Mouse (Mus musculus) heart, embryonic 11.5 days (tissue): ENCODE data around the gene Gtf3c1. TPM values are rescaled to one million over a fixed set of nuclear protein-coding genes. Genes with fewer than 3 reads are reported as not detected.

Experiments
- ATAC-seq: fragments of 200-750 bp; cut with Nextera tagmentation; replicated peaks from 2 replicates; pipeline ENCODE4 v1.8.0; 2017; ENCODE audit warnings: moderate library complexity; ENCODE audit not compliant: insufficient number of reproducible peaks, low FRiP score, low TSS enrichment
- H3K27ac ChIP-seq: fragments of 300-500 bp; sonication (generic); 2 replicates; pipeline ENCODE4 v1.5.1; 2014; ENCODE audit warnings: mild to moderate bottlenecking, low read depth, low read length
- H3K27me3 ChIP-seq: fragments of 300-500 bp; sonication (generic); 2 replicates; pipeline ENCODE4 v1.6.1; 2014; ENCODE audit warnings: mild to moderate bottlenecking, low read length, mixed read lengths; ENCODE audit not compliant: control insufficient read depth, insufficient read depth
- H3K36me3 ChIP-seq: fragments of 300-500 bp; sonication (generic); 2 replicates; pipeline ENCODE4 v1.6.1; 2014; ENCODE audit warnings: mild to moderate bottlenecking, low read length, moderate library complexity, mixed read lengths; ENCODE audit not compliant: control insufficient read depth, insufficient read depth
- H3K4me1 ChIP-seq: fragments of 300-500 bp; sonication (generic); 2 replicates; pipeline ENCODE4 v1.6.1; 2014; ENCODE audit warnings: low read length; ENCODE audit not compliant: control insufficient read depth, insufficient read depth
- H3K4me2 ChIP-seq: fragments of 300-500 bp; sonication (generic); 2 replicates; pipeline ENCODE4 v1.6.1; 2014; ENCODE audit warnings: mild to moderate bottlenecking, moderate library complexity
- H3K4me3 ChIP-seq: fragments of 300-500 bp; sonication (generic); 2 replicates; pipeline ENCODE4 v1.5.1; 2014; ENCODE audit warnings: low read depth, low read length
- H3K9ac ChIP-seq: fragments of 300-500 bp; sonication (generic); 2 replicates; pipeline ENCODE4 v1.6.1; 2014; ENCODE audit warnings: mild to moderate bottlenecking, low read depth, low read length, moderate library complexity
- H3K9me3 ChIP-seq: fragments of 300-500 bp; sonication (generic); replicated peaks from 2 replicates; pipeline ENCODE4 v1.6.1; 2016; ENCODE audit warnings: low read length; ENCODE audit not compliant: control insufficient read depth
- WGBS: fragments of 180-500 bp; shearing (Covaris S2); extraction: QIAGEN DNeasy Blood & Tissue Kit; methylation state at CpG from one replicate; pipeline ENCODE4 v1.1.7; 2014; ENCODE audit not compliant: insufficient replicate concordance; 5-methylcytosine and 5-hydroxymethylcytosine counted together
- polyA plus RNA-seq: library from polyadenylated mRNA; unstranded; fragments of >200 nt; fragmentation: Nextera tagmentation; extraction: Ambion mirVana; gene quantifications from 2 replicates; pipeline ENCODE4 v1.2.1, GENCODE M21; 2014

The Gtf3c1 gene
- polyA plus RNA-seq, 1 experiment from 2014 or later = 32.1 TPM

GRCm38 (mm10) chr7:125622741-125623685 lies 84.6 kb downstream of the Gtf3c1 start:
- no peaks in the 10 kb centered on the region for H3K36me3 ChIP-seq
- no peaks in the 10 kb centered on the region; the same call in 1 of the 2 replicates for H3K4me1 ChIP-seq
- H3K27ac ChIP-seq = no peak overlapping the region
- H3K4me2 ChIP-seq = no peak overlapping the region
- 61% methylated on average over 7 of the region's 7 CpGs for WGBS
- no peaks in the 10 kb centered on the region for H3K27me3 ChIP-seq
- H3K9ac ChIP-seq = no peak overlapping the region
- H3K4me3 ChIP-seq = no peak overlapping the region
- no peaks in the 10 kb centered on the region for H3K9me3 ChIP-seq
- no peak for ATAC-seq

DNA sequence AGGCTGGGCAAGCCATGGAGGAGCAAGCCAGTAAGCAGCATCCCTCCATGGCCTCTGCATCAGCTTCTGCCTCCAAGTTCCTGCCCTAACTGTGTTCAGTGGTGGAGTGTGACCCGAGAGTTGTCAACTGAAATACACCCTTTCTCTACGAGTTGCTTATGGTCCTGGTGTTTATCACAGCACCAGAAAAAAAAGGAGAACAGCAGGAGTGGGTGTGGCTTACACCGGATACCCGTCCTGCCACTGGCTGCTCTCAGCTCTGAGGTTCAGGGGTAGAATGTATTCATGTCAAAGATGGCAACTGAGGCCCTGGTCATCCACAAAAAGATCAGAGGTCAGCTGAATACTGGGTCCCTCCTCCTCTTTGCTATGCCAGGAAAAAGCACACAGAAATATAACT lies 87.5 kb downstream of the Gtf3c1 start:
- H3K9me3 ChIP-seq = no peaks in the 10 kb centered on the region
- H3K27ac ChIP-seq = no peak overlapping the region
- no peaks in the 10 kb centered on the region; the same call in 1 of the 2 replicates for H3K4me1 ChIP-seq
- H3K27me3 ChIP-seq = no peaks in the 10 kb centered on the region
- no peaks in the 10 kb centered on the region for H3K36me3 ChIP-seq
- no peak overlapping the region for H3K4me2 ChIP-seq
- WGBS = 64% methylated on average over 4 of the region's 4 CpGs
- ATAC-seq = no peak
- no peak overlapping the region for H3K4me3 ChIP-seq
- no peak overlapping the region for H3K9ac ChIP-seq

- Histone ChIP-seq H3K36me3 (no peaks in the 10 kb centered on the region), H3K27ac (no peak overlapping the region), H3K4me2 (no peak overlapping the region), H3K4me3 (no peak overlapping the region), H3K9ac (no peak overlapping the region), H3K9me3 (no peaks in the 10 kb centered on the region), H3K27me3 (no peaks in the 10 kb centered on the region), H3K4me1 (no peaks in the 10 kb centered on the region)
- ATAC-seq = no peak
- WGBS = 78% methylated on average over 7 of the region's 7 CpGs
Observed at GRCm38 (mm10) chr7:125618016-125618415, 89.6 kb downstream of the Gtf3c1 start.

DNA sequence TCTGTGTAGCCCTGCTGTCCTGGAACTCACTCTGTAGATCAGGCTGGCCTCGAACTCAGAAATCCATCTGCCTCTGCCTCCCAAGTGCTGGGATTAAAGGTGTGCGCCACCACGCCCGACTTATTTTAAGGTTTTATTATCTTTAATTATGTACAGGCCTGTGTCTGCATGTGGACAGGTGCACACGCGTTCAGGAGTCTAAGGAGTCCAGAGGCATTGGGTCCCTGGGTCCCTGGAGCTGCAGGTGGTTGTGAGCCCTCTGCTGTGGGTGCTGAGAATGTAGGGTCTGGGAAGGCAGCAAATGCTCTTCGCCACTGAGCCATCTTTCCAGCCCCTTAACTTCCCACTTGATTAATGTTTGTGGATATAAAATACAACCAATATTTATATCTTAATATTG lies 92.1 kb downstream of the Gtf3c1 start:
- H3K36me3 ChIP-seq = no peaks in the 10 kb centered on the region
- no peaks in the 10 kb centered on the region for H3K27me3 ChIP-seq
- no peak overlapping the region for H3K9ac ChIP-seq
- ATAC-seq = no peak
- H3K27ac ChIP-seq = no peak overlapping the region
- no peak overlapping the region for H3K4me2 ChIP-seq
- no peaks in the 10 kb centered on the region for H3K4me1 ChIP-seq
- WGBS = 81% methylated on average over 7 of the region's 7 CpGs
- no peak overlapping the region for H3K4me3 ChIP-seq
- H3K9me3 ChIP-seq = no peaks in the 10 kb centered on the region

GRCm38 (mm10) chr7:125613579-125613978 lies 94.0 kb downstream of the Gtf3c1 start:
- no peak for ATAC-seq
- H3K4me3 ChIP-seq = no peak overlapping the region

DNA sequence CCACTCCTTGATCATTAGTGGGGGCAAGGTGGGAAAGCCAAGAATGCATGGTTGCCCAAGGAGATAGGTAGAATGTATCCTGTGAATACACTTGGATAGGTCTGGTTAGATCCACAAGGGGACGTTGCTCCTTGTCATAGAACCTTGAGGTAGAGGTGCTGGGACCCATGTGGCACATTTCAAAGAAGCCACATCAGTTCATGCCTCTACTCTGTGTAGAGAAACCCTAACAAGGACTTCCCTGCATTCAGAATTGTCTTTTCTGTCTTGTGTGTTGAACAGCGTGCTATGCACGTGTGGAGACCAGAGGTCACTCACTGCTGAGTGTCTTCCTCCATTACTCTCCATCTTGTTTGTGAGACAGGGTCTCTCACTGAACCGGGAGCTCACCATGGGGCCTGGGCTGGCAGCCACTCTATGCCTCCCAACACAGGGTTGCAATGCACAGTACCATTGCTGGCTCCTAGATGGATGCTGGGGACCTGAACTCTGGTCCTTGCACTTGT lies 99.3 kb downstream of the Gtf3c1 start:
- Histone ChIP-seq H3K4me2 (no peak overlapping the region), H3K4me3 (no peak overlapping the region), H3K27ac (no peak overlapping the region), H3K27me3 (0 out of 2 replicates have a peak, but pooled peaks cover 2% of the 10 kb centered on the region), H3K36me3 (no peaks in the 10 kb centered on the region), H3K9me3 (no peaks in the 10 kb centered on the region), H3K4me1 (0 out of 2 replicates have a peak, but pooled peaks cover 6% of the 10 kb centered on the region), H3K9ac (no peak overlapping the region)
- no peak for ATAC-seq
- WGBS = 82% methylated on average over 4 of the region's 4 CpGs

More at GRCm38 (mm10) chr7:125613579-125613978, 94.0 kb downstream of the Gtf3c1 start:
- Histone ChIP-seq H3K27me3 (no peaks in the 10 kb centered on the region), H3K9me3 (no peaks in the 10 kb centered on the region), H3K4me2 (no peak overlapping the region), H3K4me1 (no peaks in the 10 kb centered on the region), H3K36me3 (no peaks in the 10 kb centered on the region), H3K9ac (no peak overlapping the region), H3K27ac (no peak overlapping the region)
- WGBS = 79% methylated on average over 5 of the region's 5 CpGs

DNA sequence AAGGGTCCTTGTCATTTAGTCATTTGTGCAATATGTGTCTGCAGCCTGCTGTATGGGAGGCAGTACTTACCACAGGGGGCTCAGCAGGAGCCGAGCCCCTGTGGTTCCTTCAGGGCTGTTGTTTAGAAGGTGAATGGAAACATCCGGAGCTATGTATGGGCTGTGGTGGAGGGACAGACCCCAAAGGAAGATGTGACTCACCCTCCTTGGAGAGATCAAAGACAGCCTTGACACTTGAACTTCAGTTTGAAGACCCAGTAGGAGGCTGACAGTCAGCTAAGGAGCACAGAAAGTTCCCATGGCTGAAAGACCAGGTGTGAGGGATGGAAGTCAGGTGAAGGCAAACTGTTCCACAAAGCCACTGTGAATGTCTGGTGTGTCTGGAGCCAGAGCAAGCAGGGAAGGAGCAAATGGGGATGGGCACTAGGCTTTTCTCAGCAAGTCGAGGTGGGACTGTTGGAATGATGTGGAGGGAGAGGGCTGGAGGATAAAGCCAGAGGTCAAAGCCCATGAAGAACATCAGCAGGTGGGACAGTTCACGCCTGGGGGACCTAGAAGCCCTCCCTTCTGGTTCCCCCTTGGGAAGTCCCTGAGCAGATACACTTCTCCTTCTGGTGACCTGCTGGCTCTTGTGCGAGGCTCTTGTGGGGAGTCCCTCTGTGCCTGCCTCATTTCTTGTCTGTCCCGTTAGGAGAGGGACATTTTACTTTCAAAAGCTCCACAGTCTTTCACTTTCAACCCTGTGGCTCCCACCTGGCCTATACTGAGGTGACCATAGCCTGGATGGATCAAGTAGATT lies 100.0 kb downstream of the Gtf3c1 start:
- Histone ChIP-seq H3K4me1 (0 out of 2 replicates have a peak, but pooled peaks cover 6% of the 10 kb centered on the region), H3K36me3 (no peaks in the 10 kb centered on the region), H3K27me3 (0 out of 2 replicates have a peak, but pooled peaks cover 2% of the 10 kb centered on the region), H3K9me3 (no peaks in the 10 kb centered on the region), H3K4me2 (no peak overlapping the region), H3K9ac (no peak overlapping the region), H3K4me3 (no peak overlapping the region), H3K27ac (no peak overlapping the region)
- 47% methylated on average over 6 of the region's 6 CpGs for WGBS
- ATAC-seq = no peak
